Mouse (Mus musculus): ENCODE measurements around the gene Gna13.
"Not testable (repeated sequence)": the region's sequence is repeated elsewhere in the genome, so short reads cannot be mapped to it uniquely, and the experiment has no call there.

Gene Gna13

DNA sequence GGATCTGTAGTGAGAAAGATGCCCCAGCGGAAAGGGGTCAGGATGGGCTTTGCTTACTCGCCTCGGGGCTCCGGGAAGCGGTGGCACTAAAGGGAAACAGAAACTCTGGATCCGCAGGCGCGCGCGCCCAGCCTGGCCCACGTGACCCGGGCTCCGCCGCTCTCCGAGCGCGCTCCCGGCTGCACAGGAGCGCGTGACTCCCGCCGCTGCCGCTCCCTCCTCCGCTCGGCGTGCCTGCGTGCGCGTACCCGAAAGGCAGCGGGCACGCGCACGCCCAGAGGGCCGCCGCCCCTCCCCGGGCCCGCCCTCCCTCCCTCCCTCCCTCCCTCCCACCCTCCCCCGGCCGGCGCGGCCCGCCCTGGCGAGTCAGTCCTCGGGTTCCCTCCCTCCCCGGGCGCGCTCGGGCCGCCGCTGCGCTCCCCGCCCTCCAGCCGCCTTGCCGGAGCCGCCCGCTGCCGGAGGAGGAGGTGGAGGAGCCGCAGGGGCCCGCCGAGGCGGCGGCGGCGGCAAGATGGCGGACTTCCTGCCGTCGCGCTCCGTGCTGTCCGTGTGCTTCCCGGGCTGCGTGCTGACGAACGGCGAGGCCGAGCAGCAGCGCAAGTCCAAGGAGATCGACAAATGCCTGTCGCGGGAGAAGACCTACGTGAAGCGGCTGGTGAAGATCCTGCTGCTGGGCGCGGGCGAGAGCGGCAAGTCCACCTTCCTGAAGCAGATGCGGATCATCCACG lies at the start of gene Gna13:
Gene Gna13 (plus strand): TSS at position 369 of the 728 bp plus-strand sequence.
- in situ Hi-C loops (cut with MboI): loop anchor here (5.0 kb wide), 1 partner anchor 65 kb away; the partner anchor contains the start of gene Amz2

DNA sequence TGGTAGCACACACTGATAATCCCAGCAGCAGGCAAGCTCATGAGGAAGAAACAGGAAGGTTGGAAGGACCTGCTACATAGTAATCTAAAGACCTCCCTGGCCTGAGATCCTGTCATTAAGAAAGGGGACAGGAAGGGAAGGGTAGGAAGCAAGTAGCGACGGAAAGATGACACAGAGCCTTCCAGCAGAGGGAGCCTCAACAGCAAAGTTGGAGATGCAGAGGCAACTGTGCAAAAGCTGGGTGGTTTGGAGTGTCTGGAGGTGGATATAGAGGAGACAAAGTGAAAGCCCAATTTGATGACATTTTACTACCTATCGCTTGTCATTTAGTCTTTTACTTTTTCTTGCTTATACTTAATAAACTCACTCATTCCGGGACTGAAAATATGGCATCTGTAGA lies 45.7 kb upstream of the Gna13 start:
- in situ Hi-C loops (cut with MboI): loop anchor here (10.0 to 25.0 kb wide), 2 partner anchors 268 to 545 kb away; no protein-coding TSS in a partner anchor

DNA sequence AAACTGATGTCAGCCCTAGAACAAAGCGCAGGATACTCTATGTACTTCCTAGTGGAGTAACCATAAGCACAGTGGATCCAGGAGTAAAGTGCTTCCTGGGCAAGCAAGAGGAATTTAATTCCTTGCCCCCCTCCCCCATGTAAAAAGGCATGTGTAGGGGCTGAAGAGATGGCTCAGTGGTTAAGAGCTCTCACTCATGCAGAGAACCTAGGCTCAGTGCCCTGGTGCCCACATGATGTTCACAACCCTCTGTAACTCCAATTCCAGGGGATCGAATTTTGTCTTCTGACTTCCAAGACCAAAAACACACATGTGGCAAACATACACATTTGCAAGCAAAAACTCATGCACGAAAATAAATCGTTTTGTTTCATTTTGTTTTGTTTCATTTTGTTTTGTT lies 43.2 kb upstream of the Gna13 start:
- in situ Hi-C loops (cut with MboI): loop anchor here (10.0 to 25.0 kb wide), 2 partner anchors 265 to 543 kb away; no protein-coding TSS in a partner anchor

DNA sequence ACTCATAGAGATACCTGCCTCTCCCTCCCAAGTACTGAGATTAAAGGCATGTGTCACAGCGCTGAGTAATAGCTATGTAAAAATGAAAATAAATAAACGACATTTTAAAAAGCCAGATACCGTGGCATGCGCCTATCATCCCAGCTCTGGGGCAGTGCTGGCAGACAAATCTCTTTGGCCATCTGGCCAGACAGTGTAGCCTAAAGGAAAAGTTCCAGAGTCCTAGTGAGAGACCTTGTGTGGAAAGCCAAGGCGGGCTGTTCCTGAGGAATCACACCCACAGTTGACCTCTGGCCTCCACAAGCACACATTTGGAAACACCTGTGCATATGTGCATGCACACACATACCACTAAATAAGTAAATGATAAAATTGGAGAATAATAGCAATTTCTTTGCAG lies 42.7 kb upstream of the Gna13 start:
- in situ Hi-C loops (cut with MboI): loop anchor here (10.0 to 25.0 kb wide), 2 partner anchors 265 to 542 kb away; no protein-coding TSS in a partner anchor

DNA sequence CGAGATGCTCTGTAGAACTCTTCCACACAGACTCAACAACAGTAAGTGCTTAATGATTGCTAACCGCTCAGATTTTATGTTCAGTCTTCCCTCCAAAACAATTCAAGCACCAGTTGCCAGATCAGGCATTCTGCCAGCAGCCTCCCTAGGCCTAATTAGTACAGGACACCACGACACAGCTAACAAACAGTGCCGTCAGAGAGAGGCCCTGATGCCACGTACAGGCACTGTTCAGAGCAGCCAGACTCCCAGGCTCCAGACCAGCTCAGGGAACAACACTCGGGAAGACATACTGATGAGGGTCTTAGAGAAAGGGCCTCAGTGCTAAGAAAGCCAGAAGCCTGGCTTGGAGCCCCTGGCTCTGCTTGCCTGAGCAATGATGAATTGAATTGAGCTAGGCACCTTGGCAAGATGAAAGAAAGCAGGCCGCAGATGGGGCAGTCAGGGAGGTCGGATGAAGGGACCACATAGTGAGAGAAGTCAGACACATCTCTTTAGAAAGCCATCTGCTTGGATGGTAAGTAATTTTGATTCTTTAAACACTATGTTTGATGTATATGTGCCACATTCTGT lies 42.2 kb upstream of the Gna13 start:
- in situ Hi-C loops (cut with MboI): loop anchor here (25.0 kb wide), 1 partner anchor 542 kb away; no protein-coding TSS in a partner anchor

DNA sequence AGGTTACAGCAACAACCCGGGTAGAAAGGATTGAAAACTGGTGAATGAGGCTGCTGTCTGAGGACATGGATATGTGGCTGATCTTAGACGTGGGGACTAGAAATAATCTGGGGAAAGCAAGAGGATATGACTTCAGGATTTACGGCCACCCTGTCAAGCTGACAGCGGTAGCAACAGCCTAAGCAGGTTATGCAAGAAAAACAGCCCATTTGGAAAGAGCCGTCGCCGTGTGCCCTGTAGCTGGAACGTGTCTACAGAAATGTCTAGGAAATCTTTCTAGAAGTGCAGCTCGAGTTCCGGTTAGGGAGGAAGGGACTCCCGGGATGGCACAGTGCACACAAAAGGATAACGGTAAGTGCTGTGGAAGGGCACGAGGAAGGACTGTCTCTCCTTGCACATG lies 36.4 kb upstream of the Gna13 start:
- in situ Hi-C loops (cut with MboI): no loop called here

DNA sequence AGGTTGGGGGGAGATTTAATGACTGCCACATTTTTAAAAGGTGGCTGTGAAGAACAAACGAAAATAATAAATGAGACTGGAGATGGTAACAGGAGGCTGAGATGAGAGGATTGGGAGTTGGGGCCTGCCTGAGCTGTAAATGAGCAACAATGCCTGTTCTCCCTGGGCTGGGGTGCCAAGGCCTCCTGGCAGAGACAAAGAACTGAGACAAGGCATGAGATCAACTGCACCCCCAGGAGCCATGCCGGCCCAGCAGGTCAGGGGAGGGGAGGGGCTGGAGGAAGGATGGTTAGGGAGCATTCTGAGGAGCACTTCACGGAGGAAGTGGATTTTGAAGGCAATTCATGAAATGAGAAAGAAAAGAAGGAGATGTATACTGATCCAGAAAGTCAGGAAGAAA lies 35.2 kb upstream of the Gna13 start:
- in situ Hi-C loops (cut with MboI): no loop called here

DNA sequence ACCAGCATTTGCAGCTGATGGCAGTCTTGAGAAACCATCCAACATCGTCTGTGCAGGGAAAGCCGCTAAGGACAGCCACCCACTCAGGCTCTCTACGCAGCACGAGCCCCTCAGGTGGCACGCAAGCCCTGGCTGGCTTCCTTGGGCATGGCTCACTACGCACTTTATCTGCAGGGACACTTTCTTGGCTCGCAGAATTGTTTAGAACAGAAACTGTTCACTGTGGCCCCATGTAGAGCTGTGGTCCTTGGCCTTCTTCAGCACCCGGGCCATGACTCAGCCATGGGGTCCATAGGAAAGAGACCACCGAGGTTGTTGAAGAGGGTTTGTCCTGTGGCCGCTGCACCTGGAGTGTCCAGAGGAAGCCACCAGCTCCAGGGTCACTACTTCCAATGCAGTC lies 34.7 kb upstream of the Gna13 start:
- in situ Hi-C loops (cut with MboI): no loop called here

DNA sequence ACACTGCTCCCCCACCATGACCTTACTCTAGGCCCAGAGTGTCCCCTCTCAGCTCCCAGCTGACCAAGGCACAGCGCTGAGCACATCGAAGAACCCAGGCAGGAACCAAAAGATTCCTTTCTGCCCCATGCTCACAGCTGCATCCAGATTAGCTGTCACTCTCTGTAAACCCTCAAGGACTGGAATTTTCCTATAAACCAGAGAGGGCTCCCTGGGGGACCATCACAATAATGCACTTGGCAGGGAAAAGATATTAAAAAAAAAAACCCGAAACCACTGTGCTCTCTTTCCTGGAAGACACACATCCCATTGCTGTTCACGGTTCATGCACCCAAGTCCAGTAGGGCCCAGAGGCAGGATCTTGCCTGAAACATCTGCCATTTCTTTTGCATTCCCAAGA lies 33.3 kb upstream of the Gna13 start:
- in situ Hi-C loops (cut with MboI): no loop called here

DNA sequence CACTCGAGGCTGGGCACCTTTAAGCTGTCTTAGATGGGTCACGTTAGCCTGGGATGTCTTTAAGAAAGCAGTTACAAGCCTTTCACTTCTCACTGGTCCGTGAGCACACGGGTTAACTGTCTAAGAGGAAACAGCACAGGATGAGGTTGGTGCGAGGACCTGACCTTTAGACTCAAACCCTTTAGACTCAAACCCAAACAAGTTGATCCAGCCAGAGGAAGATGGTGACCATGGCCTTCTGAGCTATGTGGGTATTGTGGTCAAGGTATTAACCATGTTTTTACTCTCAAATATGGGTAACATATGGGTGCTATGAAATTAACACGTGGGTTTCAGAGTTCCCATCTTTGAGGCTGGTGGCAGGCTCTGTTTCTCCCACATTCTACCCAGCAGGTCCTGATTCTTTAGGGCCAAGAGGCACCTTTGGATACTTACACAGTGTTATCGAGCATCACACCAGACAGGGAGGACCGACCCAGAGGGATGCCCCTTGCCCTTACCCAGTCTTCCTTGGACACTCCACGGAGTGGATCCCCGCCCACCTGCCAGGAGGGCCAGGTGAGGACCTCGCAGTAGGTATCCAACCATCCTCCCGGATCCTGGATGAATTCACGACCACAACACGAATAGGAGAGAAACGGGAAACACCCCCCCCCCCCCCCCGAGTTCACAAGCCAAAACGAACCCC lies 31.8 kb upstream of the Gna13 start:
- in situ Hi-C loops (cut with MboI): loop anchor here (5.0 kb wide), 1 partner anchor 96 kb away; the partner anchor contains the start of gene Amz2

DNA sequence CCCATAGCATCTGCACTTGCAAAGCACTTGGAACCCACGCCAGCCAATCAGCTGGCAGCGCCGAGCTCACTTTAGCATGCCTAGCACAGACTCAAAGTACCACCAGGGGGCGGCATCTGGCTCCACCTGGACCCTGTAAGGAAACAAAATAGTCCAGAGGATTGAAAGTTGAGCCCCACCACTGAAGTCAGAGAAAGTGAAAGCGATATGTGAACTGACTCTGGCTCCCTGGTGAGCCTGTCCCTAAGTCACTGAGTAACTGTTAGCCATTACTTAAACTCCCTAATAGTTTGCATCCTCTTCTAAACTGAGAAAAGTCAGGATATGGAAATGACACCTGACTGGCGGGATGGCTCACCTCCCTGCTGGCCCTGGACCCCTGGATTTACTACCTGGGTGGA lies 31.2 kb upstream of the Gna13 start:
- in situ Hi-C loops (cut with MboI): loop anchor here (5.0 kb wide), 1 partner anchor 96 kb away; the partner anchor contains the start of gene Amz2

DNA sequence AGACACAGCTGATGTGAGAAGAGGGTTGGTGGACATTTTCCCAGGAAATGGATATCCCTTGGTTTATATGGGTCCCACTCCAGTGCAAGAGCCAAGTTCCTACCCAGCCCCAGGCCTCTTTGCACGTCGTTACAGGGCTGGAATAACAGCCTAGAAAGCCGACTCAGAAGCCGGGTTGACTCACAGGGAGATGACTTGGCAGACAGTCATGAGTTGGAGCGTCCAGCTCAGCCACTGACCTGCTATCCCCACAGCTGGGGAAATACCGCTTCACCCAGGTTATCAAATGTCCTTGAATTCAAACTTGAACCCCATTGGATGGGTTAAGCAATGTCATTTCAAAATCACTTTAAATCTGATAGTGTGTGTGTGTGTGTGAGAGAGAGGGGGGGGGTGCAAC lies 29.9 kb upstream of the Gna13 start:
- in situ Hi-C loops (cut with MboI): loop anchor here (5.0 kb wide), 1 partner anchor 95 kb away; the partner anchor contains the start of gene Amz2

DNA sequence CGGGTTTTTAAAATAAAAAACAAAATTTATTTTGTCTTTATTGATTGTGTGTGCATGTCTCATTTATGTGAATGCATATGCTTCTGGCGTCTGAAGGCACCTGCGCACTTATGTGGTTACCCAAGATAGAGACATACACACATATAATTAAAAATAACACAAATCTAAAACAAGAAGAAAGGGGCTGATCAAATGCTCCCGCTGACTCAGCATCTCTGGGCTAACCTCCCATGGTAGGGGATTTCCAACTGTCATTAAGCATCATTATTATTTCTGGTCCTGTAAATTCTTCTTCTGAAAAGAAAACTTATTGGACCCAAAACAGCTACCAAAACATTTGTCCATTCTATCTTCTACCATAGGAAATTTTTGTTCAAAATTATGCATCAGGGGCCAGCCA lies 27.9 kb upstream of the Gna13 start:
- in situ Hi-C loops (cut with MboI): loop anchor here (5.0 kb wide), 1 partner anchor 93 kb away; the partner anchor contains the start of gene Amz2

DNA sequence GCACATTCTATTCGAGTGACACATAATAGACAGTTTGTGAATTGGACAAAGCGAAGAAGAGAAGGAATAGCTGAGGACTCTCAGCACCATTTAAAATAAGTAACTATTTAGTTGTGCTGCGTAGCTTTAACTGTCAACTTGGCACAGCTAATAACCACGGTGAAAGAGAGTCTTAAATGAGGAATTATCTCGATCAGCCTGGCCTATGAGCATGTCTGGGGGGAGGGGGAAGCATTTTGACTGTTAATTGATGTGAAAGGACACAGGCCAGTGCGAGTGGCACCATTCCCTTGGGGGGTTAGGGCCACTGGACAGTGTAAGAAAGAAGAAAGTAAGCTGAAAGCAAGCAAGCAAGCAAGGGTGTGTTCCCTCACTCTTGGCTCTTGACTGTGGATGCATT lies 26.7 kb upstream of the Gna13 start:
- in situ Hi-C loops (cut with MboI): no loop called here

DNA sequence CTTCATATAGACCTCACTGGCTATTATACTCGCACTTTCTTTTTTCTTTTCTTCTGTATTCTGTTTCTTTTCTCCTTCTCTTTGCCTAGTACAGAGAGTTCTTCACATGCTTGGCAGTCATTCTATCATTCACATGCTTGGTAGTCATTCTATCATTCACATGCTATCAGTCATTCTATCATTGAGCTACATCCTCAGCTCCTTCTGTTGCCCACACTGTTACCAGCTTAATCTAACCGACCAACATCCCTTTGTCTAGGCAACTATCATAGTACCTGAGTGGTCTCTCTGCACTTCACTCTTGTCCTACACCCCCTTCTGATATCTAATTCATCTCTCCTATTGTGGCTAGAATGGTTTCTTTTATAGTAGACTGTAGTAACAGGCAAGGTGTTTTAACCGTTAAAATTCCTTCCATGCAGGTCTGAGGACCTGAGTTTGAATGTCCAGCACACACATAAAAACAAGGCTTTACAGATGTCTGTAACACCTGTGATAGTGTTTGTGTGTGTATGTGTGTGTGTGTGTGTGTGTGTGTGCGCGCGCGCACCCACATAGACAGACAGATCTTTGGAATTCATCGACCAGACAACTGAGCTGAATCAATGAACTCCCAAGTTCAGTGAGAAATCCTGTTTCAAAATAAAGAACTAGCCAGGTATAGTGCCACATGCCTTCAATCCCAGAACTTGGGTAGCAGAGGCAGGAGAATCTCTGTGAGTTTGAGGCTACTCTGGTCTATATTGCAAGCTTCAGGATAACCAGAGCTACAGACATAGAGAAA lies 23.3 kb upstream of the Gna13 start:
- in situ Hi-C loops (cut with MboI): no loop called here

DNA sequence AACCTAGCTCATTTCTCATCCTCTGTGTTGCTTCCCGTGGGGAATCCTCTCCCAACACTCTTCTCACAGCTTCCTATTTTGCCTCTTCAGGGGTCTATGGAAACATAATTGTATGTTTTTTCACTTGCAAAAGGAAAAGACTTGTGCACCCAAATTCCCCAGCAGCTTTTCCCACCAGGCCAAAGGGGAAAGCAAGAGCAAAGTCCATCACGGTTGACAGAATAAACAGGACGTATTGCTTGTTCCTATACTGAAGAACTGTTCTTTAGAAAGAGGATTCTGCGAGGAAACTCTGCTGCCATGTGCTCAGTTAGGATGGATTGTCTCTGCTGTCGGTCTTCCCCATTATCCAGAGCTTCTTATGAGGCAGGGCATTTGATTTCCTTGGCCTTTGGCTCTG lies 22.1 kb upstream of the Gna13 start:
- in situ Hi-C loops (cut with MboI): no loop called here

DNA sequence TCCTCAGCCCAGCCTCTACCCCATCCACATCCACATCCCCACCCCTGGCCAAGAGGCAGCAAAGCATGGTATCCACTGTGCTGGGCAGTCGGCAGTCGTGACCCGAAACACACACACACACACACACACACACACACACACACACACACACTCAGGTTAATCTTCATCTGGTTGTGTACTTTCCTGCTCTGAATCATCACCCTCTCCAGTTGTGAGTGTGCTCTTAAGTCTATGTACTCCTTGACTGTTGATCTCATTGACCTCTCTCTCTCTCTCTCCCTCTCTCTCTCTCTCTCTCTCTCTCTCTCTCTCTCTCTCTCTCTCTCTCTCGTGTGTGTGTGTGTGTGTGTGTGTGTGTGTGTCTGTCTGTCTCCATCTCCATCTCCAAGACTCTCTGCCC lies 20.0 kb upstream of the Gna13 start:
- in situ Hi-C loops (cut with MboI): not testable (repeated sequence)

DNA sequence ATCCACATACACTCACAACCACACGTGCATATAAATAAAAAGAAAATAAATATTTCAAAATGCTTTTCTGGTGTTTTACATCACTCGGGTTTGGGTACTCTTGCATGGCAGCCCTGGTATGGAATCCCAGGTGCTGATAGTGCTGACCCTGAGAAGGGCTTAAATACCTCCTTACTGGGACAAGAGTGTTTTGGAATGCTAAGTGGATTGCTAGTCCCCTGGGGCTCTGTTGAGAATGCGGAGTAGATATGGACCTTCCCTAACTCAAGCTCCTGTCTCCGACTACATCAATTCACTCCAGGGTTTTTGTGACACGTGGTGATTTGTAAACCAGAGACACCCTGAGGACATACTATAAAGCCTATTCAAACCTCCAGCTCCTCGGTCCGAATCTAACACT lies 19.1 kb upstream of the Gna13 start:
- in situ Hi-C loops (cut with MboI): no loop called here

DNA sequence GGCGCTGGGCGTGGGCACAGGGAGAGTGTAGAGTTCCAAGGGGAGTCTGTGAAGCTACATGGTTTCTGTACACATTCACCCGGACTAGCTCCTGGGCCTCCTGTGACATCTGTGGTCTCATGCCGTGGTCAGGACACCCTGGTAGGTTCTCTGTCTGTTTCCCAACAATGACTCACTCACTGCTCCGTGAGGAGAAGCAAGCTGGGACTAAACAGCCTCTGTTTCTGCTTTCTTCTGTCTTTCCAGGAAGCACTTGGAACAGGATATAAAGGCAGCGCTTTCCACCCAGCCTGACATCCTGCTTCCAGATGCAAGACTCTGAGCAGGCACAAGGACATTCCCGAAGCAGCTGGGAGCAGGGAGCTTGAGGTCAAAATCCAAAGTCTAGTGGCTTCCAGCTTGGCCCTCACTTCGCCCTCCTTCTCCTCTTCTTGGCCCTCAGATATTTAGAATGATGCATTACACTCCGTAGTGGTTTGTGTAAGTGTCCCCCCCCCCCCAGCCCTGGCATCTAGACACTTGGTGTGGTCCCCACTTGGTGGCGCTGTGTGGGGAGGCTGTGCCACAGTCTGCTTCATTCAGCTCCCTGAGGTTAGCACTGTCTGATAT lies 18.5 kb upstream of the Gna13 start:
- in situ Hi-C loops (cut with MboI): no loop called here

DNA sequence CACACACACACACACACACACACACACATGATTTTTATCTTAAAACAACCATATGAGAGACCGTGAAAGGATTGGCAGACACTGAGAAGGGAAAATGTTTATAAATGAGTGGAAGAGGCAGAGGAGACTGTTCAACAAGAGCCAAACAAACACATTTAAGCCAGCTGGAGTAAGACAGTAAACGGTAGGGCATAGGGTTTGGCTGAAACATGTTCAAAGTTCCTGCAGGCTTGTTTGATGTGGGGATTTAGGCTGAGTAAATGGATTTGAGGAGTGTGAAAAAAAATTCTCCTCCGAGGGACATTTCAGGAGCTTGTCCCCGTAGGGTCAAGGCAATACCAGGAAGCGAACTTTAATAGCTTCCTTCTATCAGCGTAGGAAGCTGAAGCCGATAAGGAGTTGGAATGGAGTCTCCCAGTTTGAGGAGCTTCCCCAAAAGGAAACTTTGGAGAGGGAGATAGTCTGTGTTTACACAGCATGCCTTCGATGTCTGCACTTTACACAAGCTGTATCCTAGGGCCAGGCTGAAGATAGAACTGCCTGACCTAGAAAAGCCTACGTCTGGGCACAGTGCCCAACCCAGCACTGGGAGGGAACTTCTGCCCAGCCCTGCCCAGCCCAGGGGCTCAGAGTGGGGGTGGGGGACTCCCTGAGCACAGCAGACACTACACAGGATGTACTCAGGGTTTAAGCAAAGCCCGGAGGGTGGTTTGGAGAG lies 15.2 kb upstream of the Gna13 start:
- in situ Hi-C loops (cut with MboI): no loop called here

DNA sequence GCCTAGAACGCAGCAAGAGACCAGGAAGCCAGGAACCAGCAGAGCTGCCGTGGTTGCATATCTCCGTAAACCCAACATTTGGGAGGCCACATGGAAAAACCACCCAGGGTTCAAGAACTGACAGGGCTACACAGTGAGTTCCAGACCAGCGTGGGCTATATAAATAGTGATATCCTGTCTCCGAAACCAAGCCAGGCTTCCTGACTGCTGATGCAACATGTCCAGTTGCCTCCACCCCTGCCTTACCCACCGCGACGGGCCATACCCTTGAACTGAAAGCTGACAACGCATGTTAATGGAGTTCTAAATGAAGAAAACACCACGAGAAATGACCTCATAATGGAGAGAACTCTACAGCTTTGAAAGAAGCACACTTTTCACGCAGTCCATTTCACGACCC lies 14.2 kb upstream of the Gna13 start:
- in situ Hi-C loops (cut with MboI): no loop called here

All from mature B cell (primary cell).